Mouse (Mus musculus) neural tube, embryonic 11.5 days (tissue): ENCODE data around the gene Tnfsf15. TPM values are rescaled to one million over a fixed set of nuclear protein-coding genes. Genes with fewer than 3 reads are reported as not detected.

Experiments used
- ATAC-seq: fragments of 200-750 bp; cut with Nextera tagmentation; 2 replicates; pipeline ENCODE4 v1.8.0; 2017; ENCODE audit warnings: moderate number of reproducible peaks, mild to moderate bottlenecking, moderate TSS enrichment, moderate library complexity; ENCODE audit not compliant: insufficient read depth, low FRiP score, low TSS enrichment
- DNase-seq: peaks from one replicate; pipeline ENCODE4 v3.0.0-alpha.2; 2015; ENCODE audit warnings: low spot score
- H3K27ac ChIP-seq: fragments of 300-500 bp; sonication (generic); 2 replicates; pipeline ENCODE4 v1.5.1; 2014; ENCODE audit warnings: low read depth, mild to moderate bottlenecking, low read length
- H3K27me3 ChIP-seq: fragments of 300-500 bp; sonication (generic); 2 replicates; pipeline ENCODE4 v1.6.1; 2014; ENCODE audit warnings: mild to moderate bottlenecking, low read length, mixed read lengths; ENCODE audit not compliant: control insufficient read depth, insufficient read depth
- H3K36me3 ChIP-seq: fragments of 300-500 bp; sonication (generic); 2 replicates; pipeline ENCODE4 v1.6.1; 2014; ENCODE audit warnings: mild to moderate bottlenecking, low read length, moderate library complexity, mixed read lengths; ENCODE audit not compliant: control insufficient read depth, insufficient read depth
- H3K4me1 ChIP-seq: fragments of 300-500 bp; sonication (generic); 2 replicates; pipeline ENCODE4 v1.6.1; 2014; ENCODE audit warnings: low read length, mixed read lengths; ENCODE audit not compliant: control insufficient read depth, insufficient read depth
- H3K4me2 ChIP-seq: fragments of 300-500 bp; sonication (generic); 2 replicates; pipeline ENCODE4 v1.6.1; 2014; ENCODE audit warnings: low read depth, mild to moderate bottlenecking, moderate library complexity
- H3K4me3 ChIP-seq: fragments of 300-500 bp; sonication (generic); 2 replicates; pipeline ENCODE4 v1.5.1; 2014; ENCODE audit warnings: low read depth, low read length
- H3K9ac ChIP-seq: fragments of 300-500 bp; sonication (generic); 2 replicates; pipeline ENCODE4 v1.6.1; 2014; ENCODE audit warnings: mild to moderate bottlenecking, low read length
- H3K9me3 ChIP-seq: fragments of 300-500 bp; sonication (generic); 2 replicates; pipeline ENCODE4 v1.6.1; 2016; ENCODE audit warnings: low read length; ENCODE audit not compliant: control insufficient read depth
- WGBS: fragments of 180-500 bp; shearing (Covaris S2); extraction: QIAGEN DNeasy Blood & Tissue Kit; methylation state at CpG from one replicate; pipeline ENCODE4 v1.1.7; 2014; 5-methylcytosine and 5-hydroxymethylcytosine counted together
- polyA plus RNA-seq: library from polyadenylated mRNA; unstranded; fragments of >200 nt; fragmentation: Nextera tagmentation; extraction: Ambion mirVana; gene quantifications from 2 replicates; pipeline ENCODE4 v1.2.1, GENCODE M21; 2014

Tnfsf15 gene
- polyA plus RNA-seq, 1 experiment from 2014 or later: not detected

GRCm38 (mm10) chr4:63731299-63731698 lies 13.6 kb downstream of the Tnfsf15 start:
- no peak overlapping the region for H3K4me2 ChIP-seq
- no peaks in the 10 kb centered on the region for H3K27me3 ChIP-seq
- 73% methylated on average over 2 of the region's 2 CpGs for WGBS
- ATAC-seq: no peak
- no peaks in the 10 kb centered on the region for H3K36me3 ChIP-seq
- no peaks in the 10 kb centered on the region for H3K4me1 ChIP-seq
- DNase-seq: no peak
- H3K27ac ChIP-seq: no peak overlapping the region
- no peak overlapping the region for H3K4me3 ChIP-seq
- H3K9me3 ChIP-seq: no peaks in the 10 kb centered on the region
- H3K9ac ChIP-seq: no peak overlapping the region

GRCm38 (mm10) chr4:63726727-63727126 lies 18.2 kb downstream of the Tnfsf15 start:
- Histone ChIP-seq H3K4me3 (no peak overlapping the region), H3K9me3 (no peaks in the 10 kb centered on the region), H3K27ac (no peak overlapping the region), H3K4me2 (no peak overlapping the region), H3K9ac (no peak overlapping the region), H3K27me3 (no peaks in the 10 kb centered on the region), H3K36me3 (no peaks in the 10 kb centered on the region), H3K4me1 (no peaks in the 10 kb centered on the region)
- 44% methylated on average over 4 of the region's 4 CpGs for WGBS
- ATAC-seq (no peak), DNase-seq (no peak)

GRCm38 (mm10) chr4:63725981-63726380 lies 18.9 kb downstream of the Tnfsf15 start:
- no peaks in the 10 kb centered on the region for H3K9me3 ChIP-seq
- no peak overlapping the region for H3K9ac ChIP-seq
- no peak overlapping the region for H3K27ac ChIP-seq
- DNase-seq (no peak), ATAC-seq (no peak)
- WGBS: 67% methylated on average over 5 of the region's 5 CpGs
- no peaks in the 10 kb centered on the region for H3K36me3 ChIP-seq
- no peaks in the 10 kb centered on the region for H3K4me1 ChIP-seq
- H3K4me3 ChIP-seq: no peak overlapping the region
- no peak overlapping the region for H3K4me2 ChIP-seq
- no peaks in the 10 kb centered on the region for H3K27me3 ChIP-seq

- ATAC-seq (no peak), DNase-seq (no peak)
- Histone ChIP-seq H3K4me1 (no peaks in the 10 kb centered on the region), H3K27ac (no peak overlapping the region), H3K27me3 (no peaks in the 10 kb centered on the region), H3K36me3 (no peaks in the 10 kb centered on the region), H3K4me2 (no peak overlapping the region), H3K9me3 (no peaks in the 10 kb centered on the region), H3K9ac (no peak overlapping the region), H3K4me3 (no peak overlapping the region)
- 85% methylated on average over 8 of the region's 8 CpGs for WGBS
Measured at GRCm38 (mm10) chr4:63717922-63718643, 26.8 kb downstream of the Tnfsf15 start.

- no peak overlapping the region for H3K4me2 ChIP-seq
- no peaks in the 10 kb centered on the region for H3K36me3 ChIP-seq
Measured at GRCm38 (mm10) chr4:63711886-63712285, 33.0 kb downstream of the Tnfsf15 start.

GRCm38 (mm10) chr4:63710431-63711220 lies 34.3 kb downstream of the Tnfsf15 start:
- no peak overlapping the region for H3K4me2 ChIP-seq
- no peaks in the 10 kb centered on the region for H3K27me3 ChIP-seq
- DNase-seq: peak; percentile 25
- no peak overlapping the region for H3K27ac ChIP-seq
- no peak overlapping the region for H3K9ac ChIP-seq
- no peaks in the 10 kb centered on the region for H3K36me3 ChIP-seq
- H3K9me3 ChIP-seq: no peaks in the 10 kb centered on the region
- WGBS: 58% methylated on average over 8 of the region's 8 CpGs
- H3K4me3 ChIP-seq: no peak overlapping the region
- no peaks in the 10 kb centered on the region for H3K4me1 ChIP-seq
- no peak for ATAC-seq

More at GRCm38 (mm10) chr4:63711886-63712285, 33.0 kb downstream of the Tnfsf15 start:
- no peak overlapping the region for H3K27ac ChIP-seq
- no peaks in the 10 kb centered on the region for H3K9me3 ChIP-seq
- ATAC-seq (no peak), DNase-seq (no peak)
- H3K9ac ChIP-seq: no peak overlapping the region
- WGBS: 93% methylated on average over 5 of the region's 5 CpGs
- H3K4me1 ChIP-seq: no peaks in the 10 kb centered on the region
- no peak overlapping the region for H3K4me3 ChIP-seq
- no peaks in the 10 kb centered on the region for H3K27me3 ChIP-seq

GRCm38 (mm10) chr4:63706279-63706971 lies 38.5 kb downstream of the Tnfsf15 start:
- ATAC-seq (no peak), DNase-seq (no peak)
- no peak overlapping the region for H3K9ac ChIP-seq
- no peak overlapping the region for H3K4me3 ChIP-seq
- no peaks in the 10 kb centered on the region for H3K4me1 ChIP-seq
- 91% methylated on average over 1 of the region's 1 CpGs for WGBS
- H3K4me2 ChIP-seq: no peak overlapping the region
- H3K27ac ChIP-seq: no peak overlapping the region
- no peaks in the 10 kb centered on the region for H3K36me3 ChIP-seq
- H3K9me3 ChIP-seq: no peaks in the 10 kb centered on the region
- no peaks in the 10 kb centered on the region for H3K27me3 ChIP-seq

GRCm38 (mm10) chr4:63704232-63704631 lies 40.7 kb downstream of the Tnfsf15 start:
- no peaks in the 10 kb centered on the region for H3K4me1 ChIP-seq
- ATAC-seq (no peak), DNase-seq (no peak)
- no peak overlapping the region for H3K9ac ChIP-seq
- no peak overlapping the region for H3K4me3 ChIP-seq
- H3K27me3 ChIP-seq: no peaks in the 10 kb centered on the region
- no peak overlapping the region for H3K27ac ChIP-seq
- no peaks in the 10 kb centered on the region for H3K36me3 ChIP-seq
- H3K9me3 ChIP-seq: no peaks in the 10 kb centered on the region
- WGBS: 87% methylated on average over 5 of the region's 5 CpGs
- no peak overlapping the region for H3K4me2 ChIP-seq
